In the genomic region with DNA sequence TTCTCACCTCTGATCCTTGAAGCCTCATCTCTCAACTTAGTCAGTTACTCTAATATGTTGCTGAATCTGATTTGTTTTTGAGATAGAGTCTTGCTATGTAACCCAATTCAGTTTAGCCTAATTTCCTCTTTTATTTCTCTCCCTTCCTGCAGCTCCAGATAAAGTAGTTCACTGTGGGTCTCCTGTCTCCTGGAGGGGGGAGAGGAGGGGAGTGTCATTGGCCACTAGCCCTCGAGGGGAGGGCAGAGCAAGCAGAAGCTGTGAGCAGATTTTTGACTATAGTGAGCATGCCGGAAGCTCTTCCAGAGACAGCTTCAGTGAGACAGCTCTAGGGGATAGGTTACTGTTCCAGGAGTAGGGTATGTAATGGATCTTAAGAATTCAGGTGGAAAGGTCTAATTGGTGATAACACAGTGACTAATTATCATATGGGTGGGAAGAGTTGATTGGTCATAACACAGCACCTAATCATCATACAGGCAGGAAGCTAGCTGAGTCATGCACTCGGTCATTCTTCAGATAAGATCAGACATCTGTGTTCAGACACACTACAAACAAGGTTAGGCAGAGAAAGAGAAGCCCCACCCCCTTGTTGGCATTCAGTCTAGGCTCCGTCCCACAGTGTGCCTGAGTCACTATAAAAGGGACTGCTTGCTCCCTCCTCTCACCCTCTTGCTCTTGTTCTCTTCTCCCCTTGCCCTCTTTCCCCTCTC, we compare ENCODE assay signal across 10 mouse cellular contexts. TPM values are rescaled to one million over a fixed set of nuclear protein-coding genes. Genes with fewer than 3 reads are reported as not detected.
A peak's percentile ranks its signal among the peaks of the same experiment; 100 is the strongest.
DNase-seq lines count a peak whose midpoint lies in the region; ATAC-seq and TF ChIP-seq lines count a peak whose summit lies in the region.
"Had no signal": no experiment of that assay in that cellular context is flagged by ENCODE, and none has a peak within 500 bp of the region (broad histone marks: within the 10 kb centered on the region; RNA-seq: fewer than 3 reads in every experiment).

No protein-coding gene starts in this region.

- H3K4me1 ChIP-seq in forebrain, embryonic 11.5 days (replicated peaks; ENCODE audit: control insufficient read depth, insufficient read depth, low read length): no peaks in the 10 kb centered on the region
- no peaks in the 10 kb centered on the region for H3K4me1 ChIP-seq in forebrain, postnatal 0 days (ENCODE audit: insufficient read depth)
- peaks cover 7% of the 10 kb centered on the region; the same call in 1 of the 2 replicates for H3K4me1 ChIP-seq in intestine, embryonic 16.5 days (ENCODE audit: control insufficient read depth, insufficient read depth, low read length)
- H3K4me1 ChIP-seq in midbrain, embryonic 11.5 days (ENCODE audit: control insufficient read depth, insufficient read depth, low read length): no peaks in the 10 kb centered on the region

- intact Hi-C loops in left cerebral cortex, adult 2 months (cut with DNase I): no loop called here

- 53% methylated on average over 4 of the region's 4 CpGs for WGBS in forebrain, embryonic 11.5 days
- 32% methylated on average over 4 of the region's 4 CpGs for WGBS in forebrain, postnatal 0 days
- 18% methylated on average over 4 of the region's 4 CpGs for WGBS in intestine, embryonic 16.5 days
- 49% methylated on average over 4 of the region's 4 CpGs for WGBS in midbrain, embryonic 11.5 days

- H3K4me3 ChIP-seq in forebrain, embryonic 11.5 days (ENCODE audit: low read depth, low read length): no peak overlapping the region
- no peak overlapping the region for H3K4me3 ChIP-seq in forebrain, postnatal 0 days (ENCODE audit: low read depth, low read length)
- H3K4me3 ChIP-seq in intestine, embryonic 16.5 days (ENCODE audit: low read length): no peak overlapping the region
- no peak overlapping the region for H3K4me3 ChIP-seq in left cerebral cortex, adult 2 months
- no peak overlapping the region for H3K4me3 ChIP-seq in midbrain, embryonic 11.5 days (ENCODE audit: low read depth, low read length)

- no peak for TF ChIP-seq CTCF in forebrain, postnatal 0 days (IDR thresholded peaks at IDR 0.05; ENCODE audit: low read depth)
- no peak for TF ChIP-seq CTCF in left cerebral cortex, adult 2 months (IDR thresholded peaks at IDR 0.05)

- no peaks in the 10 kb centered on the region for H3K9me3 ChIP-seq in forebrain, embryonic 11.5 days (ENCODE audit: control insufficient read depth, low read length)
- no peaks in the 10 kb centered on the region for H3K9me3 ChIP-seq in forebrain, postnatal 0 days (ENCODE audit: low read length)
- no peaks in the 10 kb centered on the region for H3K9me3 ChIP-seq in intestine, embryonic 16.5 days (ENCODE audit: control insufficient read depth, low read length)
- H3K9me3 ChIP-seq in midbrain, embryonic 11.5 days (ENCODE audit: control insufficient read depth, low read length): no peaks in the 10 kb centered on the region

- no peaks in the 10 kb centered on the region for H3K36me3 ChIP-seq in forebrain, embryonic 11.5 days (ENCODE audit: control insufficient read depth, insufficient read depth, low read length)
- H3K36me3 ChIP-seq in forebrain, postnatal 0 days (ENCODE audit: insufficient read depth): no peaks in the 10 kb centered on the region
- no peaks in the 10 kb centered on the region for H3K36me3 ChIP-seq in intestine, embryonic 16.5 days (ENCODE audit: control insufficient read depth, insufficient read depth, low read length)
- H3K36me3 ChIP-seq in midbrain, embryonic 11.5 days (ENCODE audit: control insufficient read depth, insufficient read depth, low read length): no peaks in the 10 kb centered on the region

- ATAC-seq in forebrain, embryonic 11.5 days (replicated peaks; ENCODE audit: low FRiP score): 0 out of 2 replicates have a peak, but pooled peaks have one; percentile 27
- no peak for ATAC-seq in forebrain, postnatal 0 days
- ATAC-seq in intestine, embryonic 16.5 days: peak; percentile 91
- no peak for ATAC-seq in midbrain, embryonic 11.5 days (ENCODE audit: low FRiP score)

- no peak overlapping the region for H3K27ac ChIP-seq in forebrain, embryonic 11.5 days (ENCODE audit: low read depth, low read length)
- H3K27ac ChIP-seq in forebrain, postnatal 0 days (ENCODE audit: low read depth, low read length): no peak overlapping the region
- no peak overlapping the region for H3K27ac ChIP-seq in intestine, embryonic 16.5 days (ENCODE audit: low read length)
- no peak overlapping the region for H3K27ac ChIP-seq in left cerebral cortex, adult 2 months
- no peak overlapping the region for H3K27ac ChIP-seq in midbrain, embryonic 11.5 days (ENCODE audit: low read depth, low read length)

- no peak overlapping the region for H3K9ac ChIP-seq in forebrain, embryonic 11.5 days (ENCODE audit: low read length)
- no peak overlapping the region for H3K9ac ChIP-seq in forebrain, postnatal 0 days
- no peak overlapping the region for H3K9ac ChIP-seq in intestine, embryonic 16.5 days (ENCODE audit: low read depth, low read length)
- no peak overlapping the region for H3K9ac ChIP-seq in midbrain, embryonic 11.5 days (ENCODE audit: low read length)

- H3K4me2 ChIP-seq in forebrain, embryonic 11.5 days (ENCODE audit: low read depth, low read length, severe bottlenecking): no peak overlapping the region
- no peak overlapping the region for H3K4me2 ChIP-seq in forebrain, postnatal 0 days (ENCODE audit: low read depth)
- no peak overlapping the region for H3K4me2 ChIP-seq in intestine, embryonic 16.5 days (ENCODE audit: low read depth, low read length)
- H3K4me2 ChIP-seq in midbrain, embryonic 11.5 days: no peak overlapping the region

- H3K27me3 ChIP-seq in forebrain, embryonic 11.5 days (ENCODE audit: control insufficient read depth, insufficient read depth, low read length): no peaks in the 10 kb centered on the region
- H3K27me3 ChIP-seq in forebrain, postnatal 0 days (ENCODE audit: insufficient read depth, low read length): no peaks in the 10 kb centered on the region
- H3K27me3 ChIP-seq in intestine, embryonic 16.5 days (replicated peaks; ENCODE audit: control insufficient read depth, insufficient read depth, low read length): no peaks in the 10 kb centered on the region
- no peaks in the 10 kb centered on the region for H3K27me3 ChIP-seq in midbrain, embryonic 11.5 days (ENCODE audit: control insufficient read depth, insufficient read depth, low read length)

- no peak for DNase-seq in forebrain, embryonic 11.5 days (ENCODE audit: low spot score)
- no peak for DNase-seq in forebrain, postnatal 0 days
- peak; percentile 60 for DNase-seq in c-Kit-positive CD71-positive TER-119-positive erythroid progenitor cells, embryonic 14.5 days (ENCODE audit: low spot score)
- DNase-seq in lung, postnatal 36 days: peak; percentile 70
- no peak for DNase-seq in left cerebral cortex, adult 2 months (ENCODE audit: extremely low spot score in 1 of 2, low spot score in 2 of 2)
- DNase-seq in midbrain, embryonic 11.5 days (ENCODE audit: low spot score, missing footprints): no peak
- no peak for DNase-seq in gastrocnemius, postnatal 10 days

RNA-seq across cellular contexts. Expression of a gene that starts 30.9 kb away (rescaled TPM):
- polyA plus RNA-seq in forebrain, embryonic 11.5 days (2014; fragmentation: Nextera tagmentation; extraction: Ambion mirVana): not detected in 2 replicates
- total RNA-seq in forebrain, postnatal 0 days (2014; rRNA removed): not detected in 2 replicates
- not detected in 2 replicates for polyA plus RNA-seq in forebrain, postnatal 0 days (2015; fragmentation: Nextera tagmentation; extraction: Ambion mirVana)
- not detected in 2 replicates for polyA plus RNA-seq in intestine, embryonic 16.5 days (2015; fragmentation: Nextera tagmentation; extraction: Ambion mirVana)
- not detected for total RNA-seq in left cerebral cortex, adult 2 months (2021)
- polyA plus RNA-seq in midbrain, embryonic 11.5 days (2014; fragmentation: Nextera tagmentation; extraction: Ambion mirVana): not detected in 2 replicates
- total RNA-seq in gastrocnemius, postnatal 10 days (2021): not detected
- polyA plus RNA-seq: C2C12; neural tube, embryonic 14.5 days had no signal

RNA-seq across cellular contexts. Expression of a gene that starts 50.0 kb away (rescaled TPM):
- polyA plus RNA-seq in forebrain, embryonic 11.5 days (2014; fragmentation: Nextera tagmentation; extraction: Ambion mirVana): 33.8 and 35.6 TPM in 2 replicates
- total RNA-seq in forebrain, postnatal 0 days (2014; rRNA removed): 78.9 and 85.2 TPM in 2 replicates
- 76.9 and 83.2 TPM in 2 replicates for polyA plus RNA-seq in forebrain, postnatal 0 days (2015; fragmentation: Nextera tagmentation; extraction: Ambion mirVana)
- 13.3 and 14.5 TPM in 2 replicates for polyA plus RNA-seq in intestine, embryonic 16.5 days (2015; fragmentation: Nextera tagmentation; extraction: Ambion mirVana)
- total RNA-seq in left cerebral cortex, adult 2 months (2021): 100 to 1,000 TPM in 1 of 2 experiments, 10 to 100 TPM in 1; 90.1 to 104 TPM
- polyA plus RNA-seq in midbrain, embryonic 11.5 days (2014; fragmentation: Nextera tagmentation; extraction: Ambion mirVana): 37.4 and 39.6 TPM in 2 replicates
- total RNA-seq in gastrocnemius, postnatal 10 days (2021): 10 to 100 TPM; 10.3 to 14.0 TPM

Comparison
In these comparisons a context has a peak if more than half of its experiments do, and no peak if none do; other contexts are left out.
1. ATAC-seq: peak in forebrain, embryonic 11.5 days (single experiment) and intestine, embryonic 16.5 days (single experiment); none in forebrain, postnatal 0 days (single experiment) and midbrain, embryonic 11.5 days (single experiment).
2. DNase-seq: peak in c-Kit-positive CD71-positive TER-119-positive erythroid progenitor cells, embryonic 14.5 days (single experiment) and lung, postnatal 36 days (single experiment); none in forebrain, embryonic 11.5 days (single experiment), forebrain, postnatal 0 days (single experiment), left cerebral cortex, adult 2 months (0 of 2), midbrain, embryonic 11.5 days (single experiment) and gastrocnemius, postnatal 10 days (single experiment).